Mouse (Mus musculus) bone marrow, adult 2 months (tissue): ENCODE results near the gene Fam207a.

Experiments
- CTCF ChIP-seq: fragments of 200-500 bp; IDR thresholded peaks from 2 replicates; pipeline ENCODE4 v1.5.1; 2011; ENCODE audit warnings: low read length, control low read depth; ENCODE audit not compliant: control insufficient read depth, insufficient read depth
- POLR2A ChIP-seq: fragments of 200-500 bp; IDR thresholded peaks from 2 replicates; pipeline ENCODE4 v1.6.1; 2011; ENCODE audit warnings: low read depth, mild to moderate bottlenecking, control low read depth, low read length, borderline replicate concordance; ENCODE audit not compliant: control insufficient read depth

- TF ChIP-seq POLR2A (no peak), CTCF (no peak)
Observed at GRCm38 (mm10) chr10:77500636-77501035, 14.9 kb downstream of the Fam207a start.
